Mouse (Mus musculus): ENCODE results near the gene Kirrel2.

Gene Kirrel2

DNA sequence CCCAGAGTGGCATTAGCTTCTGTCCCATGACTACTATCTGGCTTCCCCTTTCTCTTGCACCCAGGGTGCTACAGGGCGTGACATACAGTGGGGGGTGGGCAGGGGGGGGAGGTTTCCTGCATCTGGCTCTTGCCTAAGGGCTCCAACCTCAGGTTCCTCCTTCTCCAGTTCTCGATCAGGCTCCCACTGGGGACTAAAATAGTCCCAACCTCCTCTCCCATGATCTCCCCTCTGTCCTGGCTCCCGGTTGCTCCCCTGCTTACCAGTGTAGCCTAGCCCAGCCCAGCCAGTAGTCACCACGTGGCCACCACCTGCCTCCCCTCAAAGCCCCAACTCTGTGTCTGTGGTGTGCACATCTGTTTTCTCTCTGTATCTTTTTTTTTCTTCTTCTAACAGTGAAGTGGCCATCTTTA lies 44.7 kb downstream of the Kirrel2 start:
- peak in 1 of 2 experiments; percentile 34 for DNase-seq

DNA sequence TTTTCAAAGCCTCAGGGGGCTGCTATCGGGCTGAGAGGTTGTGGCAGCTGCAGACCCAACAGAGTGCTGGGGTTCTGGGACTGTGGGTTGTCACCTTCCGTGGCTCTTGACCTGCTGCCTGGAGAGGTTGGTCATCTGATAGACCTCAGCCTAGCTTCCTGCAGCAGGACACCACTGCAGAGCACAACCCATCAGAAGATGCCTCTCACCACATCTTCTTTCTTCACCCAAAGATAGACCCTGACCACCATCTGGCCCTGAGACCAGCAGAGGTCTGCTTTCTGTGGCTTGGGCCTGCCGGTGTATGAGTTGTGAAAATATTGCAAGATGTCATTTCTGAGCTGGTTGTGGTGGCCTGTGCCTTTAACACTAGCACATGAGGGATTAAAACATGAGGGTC lies 46.5 kb downstream of the Kirrel2 start:
- peak in 1 of 2 experiments; percentile 6 for DNase-seq

DNA sequence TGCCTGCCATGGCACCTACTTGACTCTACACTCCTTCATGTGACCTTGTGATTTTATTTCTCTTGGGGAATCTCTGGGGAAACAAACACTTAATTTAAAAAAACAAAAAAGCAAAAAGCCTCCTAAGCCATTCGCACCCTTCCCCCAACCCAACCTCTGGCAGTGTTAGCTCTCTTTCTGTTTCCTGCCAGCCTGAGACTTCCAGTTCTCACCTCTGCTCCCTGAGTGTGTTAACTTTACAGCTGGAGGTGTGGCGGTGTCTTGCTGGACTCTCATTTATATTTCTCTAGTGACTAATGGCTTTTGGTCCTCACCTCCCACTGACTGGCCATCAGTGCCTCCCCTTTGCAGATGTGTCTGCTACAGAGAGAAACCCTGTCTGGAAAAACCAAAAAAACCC lies 47.7 kb downstream of the Kirrel2 start:
- peak in 1 of 2 experiments; percentile 17 for DNase-seq

DNA sequence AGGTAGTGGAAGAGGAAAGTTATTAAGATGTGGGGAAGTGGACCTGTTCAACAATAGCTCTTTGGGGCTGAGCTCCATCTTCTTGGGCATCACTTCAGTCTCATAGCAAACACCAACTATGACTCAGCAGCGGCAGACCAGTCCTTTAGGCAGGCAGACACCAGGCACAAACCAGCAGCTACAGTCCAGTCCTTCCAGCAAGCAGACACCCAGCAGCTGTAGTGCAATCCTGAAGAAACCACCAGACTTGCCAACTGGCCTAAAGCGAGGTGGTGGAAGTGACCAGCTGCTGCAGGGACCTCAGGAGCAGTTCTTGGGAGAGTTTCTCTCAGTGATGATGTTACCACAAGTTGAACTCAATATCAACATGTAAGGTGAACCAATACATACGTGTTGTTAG lies 48.9 kb downstream of the Kirrel2 start:
- peak in 1 of 2 experiments; percentile 1 for DNase-seq

DNA sequence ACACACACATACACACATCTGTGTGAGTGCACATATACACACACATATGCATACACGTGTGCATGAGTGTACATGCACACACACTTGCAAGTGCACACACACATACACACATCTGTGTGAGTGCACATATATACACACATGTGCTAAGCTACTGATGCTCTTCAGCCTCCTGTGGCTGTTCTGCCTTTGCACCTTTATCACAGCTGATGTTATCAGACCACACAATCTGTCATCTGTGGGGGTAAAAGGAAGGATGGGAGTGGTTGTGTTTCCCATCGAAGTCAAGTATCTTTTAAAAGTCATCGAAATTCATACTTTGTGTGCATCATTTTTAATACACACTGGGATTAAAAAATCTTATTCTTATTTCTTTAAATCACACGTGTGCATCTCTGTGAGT lies 55.1 kb downstream of the Kirrel2 start:
- no peak for DNase-seq

DNA sequence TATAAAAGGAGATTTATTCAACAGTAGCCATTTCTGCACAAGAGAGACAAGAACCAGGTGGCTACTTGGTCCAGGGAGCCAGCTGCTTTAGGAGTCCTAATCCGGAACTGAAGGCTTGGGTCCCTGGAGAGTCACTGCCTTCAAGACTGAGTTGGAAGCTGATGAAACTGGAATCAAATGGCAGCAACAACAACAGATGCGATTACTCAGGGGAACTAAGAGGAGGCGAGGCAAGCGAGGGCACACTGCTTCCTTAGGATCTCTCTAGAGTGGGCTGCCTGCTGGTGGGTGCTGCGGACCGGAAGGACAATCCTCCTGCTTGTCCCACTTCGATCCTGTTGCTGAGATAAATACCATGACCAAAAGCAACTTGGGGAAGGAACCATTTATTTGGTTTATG lies 57.8 kb downstream of the Kirrel2 start:
- DNase-seq, result no peak

Measured in kidney, postnatal 25 days (tissue).